Mouse (Mus musculus): ENCODE data around the gene Nek5. TPM values are rescaled to one million over a fixed set of nuclear protein-coding genes. Genes with fewer than 3 reads are reported as not detected.

Gene Nek5
- 0.07 and 0.19 TPM in 2 replicates for polyA plus RNA-seq (2015; fragmentation: Nextera tagmentation; extraction: Ambion mirVana)

DNA sequence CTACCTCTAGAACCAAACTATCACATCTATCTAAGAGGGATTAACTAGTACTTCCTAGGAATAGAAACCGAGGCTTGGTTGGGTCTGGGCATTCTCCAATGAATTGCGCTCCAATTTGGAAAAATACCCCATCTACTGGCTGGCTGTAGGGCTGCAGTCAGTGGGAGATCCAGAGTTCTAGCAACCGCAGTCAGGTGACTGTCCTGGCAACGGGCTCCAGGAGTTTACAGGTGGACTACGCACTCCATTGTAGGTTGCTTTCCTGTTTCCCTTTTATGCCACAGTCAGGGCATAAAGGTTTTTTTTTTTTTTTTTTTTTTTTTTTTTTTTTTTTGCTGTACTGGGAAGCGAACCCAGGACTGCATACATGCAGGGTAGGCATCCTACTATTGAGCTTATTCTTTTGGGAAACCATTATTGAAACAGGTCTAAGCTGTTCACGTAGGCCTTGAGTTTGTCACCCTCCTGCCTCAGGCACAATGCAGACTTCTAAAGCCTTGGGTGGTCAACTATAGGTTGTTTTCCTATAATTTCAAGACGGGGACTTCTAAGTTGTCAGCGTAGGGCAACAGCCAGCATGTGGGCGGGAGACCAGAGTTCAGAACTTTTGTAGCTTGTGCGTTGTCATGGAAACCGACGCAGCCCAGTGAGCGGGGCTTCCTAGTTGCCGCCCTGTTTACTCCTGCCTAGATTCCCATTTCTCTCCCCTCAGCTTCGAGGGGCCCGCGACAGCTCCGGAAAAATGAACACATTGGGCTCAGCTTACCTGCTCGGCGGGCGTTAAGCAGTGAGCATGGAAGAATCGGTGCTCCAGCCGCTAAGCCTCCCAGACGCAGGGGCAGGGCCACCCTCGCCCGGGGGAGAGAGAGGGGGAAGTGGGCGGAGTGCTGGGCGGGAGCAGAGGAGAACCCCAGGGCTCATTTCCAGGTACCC lies at the start of gene Nek5:
Gene Nek5 (minus strand): TSS at position 834 of the 933 bp plus-strand sequence.
- peaks cover 9% of the 10 kb centered on the region; the same call in 1 of the 2 replicates for H3K4me1 ChIP-seq
- peak; percentile 75; the same call in 1 of the 2 replicates for ATAC-seq (ENCODE audit: insufficient number of reproducible peaks, low FRiP score, low TSS enrichment, low read depth)
- H3K27me3 ChIP-seq: no peaks in the 10 kb centered on the region
- H3K4me2 ChIP-seq: peak within 1 kb of the TSS; percentile 88
- 3% methylated on average over 29 of the region's 29 CpGs for WGBS
- H3K4me3 ChIP-seq: peak within 1 kb of the TSS; percentile 50
- H3K36me3 ChIP-seq: peaks cover 7% of the 10 kb centered on the region; the same call in 1 of the 2 replicates
- H3K9ac ChIP-seq: peak within 1 kb of the TSS; percentile 37; the same call in 1 of the 2 replicates
- no peaks in the 10 kb centered on the region for H3K9me3 ChIP-seq
- H3K27ac ChIP-seq: no peak within 1 kb of the TSS

DNA sequence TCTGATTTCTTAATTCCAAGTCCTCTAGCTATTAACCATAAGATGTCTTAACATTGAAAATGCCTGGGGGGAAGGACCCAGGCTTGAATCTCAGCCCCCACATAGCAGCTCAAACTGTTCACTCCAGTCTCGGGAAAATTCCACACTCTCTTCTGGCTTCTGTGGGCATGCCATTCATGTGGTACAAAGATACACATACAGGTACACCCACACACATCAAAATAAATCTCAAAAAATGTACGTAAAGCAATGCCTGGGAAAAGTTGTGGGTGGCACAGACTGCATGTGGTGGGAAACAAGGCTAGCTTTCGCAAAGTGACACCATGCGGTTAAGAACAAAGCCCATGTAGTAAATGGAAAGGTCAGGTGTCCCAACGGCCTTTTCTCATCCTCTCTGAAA lies 44.3 kb upstream of the Nek5 start:
- no peak overlapping the region for H3K27ac ChIP-seq
- no peak overlapping the region for H3K9ac ChIP-seq
- 92% methylated on average over 5 of the region's 5 CpGs for WGBS
- no peak overlapping the region for H3K4me3 ChIP-seq
- no peaks in the 10 kb centered on the region for H3K9me3 ChIP-seq
- H3K27me3 ChIP-seq: no peaks in the 10 kb centered on the region
- peaks cover 9% of the 10 kb centered on the region; the same call in 1 of the 2 replicates for H3K4me1 ChIP-seq
- H3K4me2 ChIP-seq: no peak overlapping the region
- no peak for ATAC-seq (ENCODE audit: insufficient number of reproducible peaks, low FRiP score, low TSS enrichment, low read depth)
- peaks cover 22% of the 10 kb centered on the region for H3K36me3 ChIP-seq

DNA sequence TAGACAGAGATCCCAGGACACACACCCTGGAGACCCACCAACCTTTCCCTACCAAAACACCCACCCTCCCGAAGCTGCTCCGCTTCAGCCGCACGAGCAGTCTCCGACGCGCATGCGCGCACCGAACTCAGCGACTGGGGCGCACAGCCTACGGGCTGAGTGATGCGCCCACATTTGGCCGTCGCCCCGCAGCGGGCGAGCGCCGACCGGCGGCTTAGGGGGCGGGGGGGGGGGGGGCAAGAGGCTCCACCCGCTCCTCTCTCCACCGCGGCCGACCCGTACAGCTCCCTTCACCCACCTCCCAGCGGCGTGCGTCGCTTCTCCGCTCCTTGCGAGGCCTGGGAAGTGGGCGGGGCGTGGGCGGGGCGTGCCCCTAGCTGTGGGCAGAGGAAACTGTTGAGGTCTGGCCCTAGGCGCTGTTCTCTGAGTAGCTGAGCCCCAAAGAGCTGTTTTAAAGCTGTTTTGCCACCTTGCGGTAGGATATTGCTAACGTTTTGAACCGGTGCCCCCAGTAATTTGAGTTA lies 41.3 kb upstream of the Nek5 start, which contains the start of gene Nek3:
Gene Nek3 (minus strand): TSS at position 356 of the 524 bp plus-strand sequence.
- peak; percentile 95 for ATAC-seq (ENCODE audit: insufficient number of reproducible peaks, low FRiP score, low TSS enrichment, low read depth)
- H3K9ac ChIP-seq: peak within 1 kb of the TSS; percentile 42; the same call in 1 of the 2 replicates
- peaks cover 18% of the 10 kb centered on the region for H3K36me3 ChIP-seq
- H3K9me3 ChIP-seq: no peaks in the 10 kb centered on the region
- WGBS: 0% methylated on average over 36 of the region's 43 CpGs
- H3K27ac ChIP-seq: peak within 1 kb of the TSS; percentile 74
- peak within 1 kb of the TSS; percentile 57 for H3K4me3 ChIP-seq
- no peaks in the 10 kb centered on the region for H3K27me3 ChIP-seq
- peak within 1 kb of the TSS; percentile 47 for H3K4me2 ChIP-seq
- peaks cover 9% of the 10 kb centered on the region; the same call in 1 of the 2 replicates for H3K4me1 ChIP-seq

DNA sequence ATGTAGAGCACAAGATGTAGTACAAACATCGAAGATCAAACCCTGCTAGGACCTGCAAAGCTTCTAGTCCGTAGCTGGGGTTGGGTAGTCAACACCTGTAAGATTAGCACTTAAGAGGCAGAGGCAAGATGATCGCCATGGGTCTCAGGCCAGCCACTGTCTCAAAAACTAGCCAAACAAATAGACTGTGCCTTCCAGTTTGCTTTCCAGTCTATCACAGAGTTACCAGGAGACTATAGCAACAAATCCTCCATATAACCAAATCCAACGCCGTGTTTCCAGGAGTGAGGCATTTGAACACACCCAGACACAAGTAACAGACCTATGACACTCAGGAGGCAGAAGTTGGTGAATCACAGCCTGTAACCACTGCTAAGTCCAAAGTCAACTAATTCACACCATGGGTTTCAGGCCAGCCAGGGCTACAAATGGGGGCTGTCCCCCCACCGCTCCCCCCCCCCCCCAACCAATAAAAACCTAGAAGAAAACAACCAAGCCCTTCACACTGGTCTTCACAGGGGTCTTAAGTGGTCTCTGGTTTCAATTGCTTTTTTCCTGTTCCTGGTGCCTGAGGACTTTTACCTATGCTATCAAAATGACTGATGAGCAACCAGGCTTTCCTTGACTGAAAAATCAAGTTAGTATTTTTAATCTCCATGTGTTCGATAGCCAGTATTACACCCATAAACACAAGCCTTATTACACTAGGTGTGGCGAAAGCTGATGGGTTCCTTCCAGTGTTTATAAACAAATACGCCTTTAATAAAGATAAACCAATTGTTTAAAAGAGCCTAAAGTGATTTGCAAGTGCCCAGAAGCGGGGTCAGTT lies 40.6 kb upstream of the Nek5 start:
- H3K4me1 ChIP-seq: peaks cover 9% of the 10 kb centered on the region; the same call in 1 of the 2 replicates
- WGBS: 39% methylated on average over 10 of the region's 10 CpGs
- peak overlapping the region; percentile 57 for H3K4me3 ChIP-seq
- H3K4me2 ChIP-seq: peak overlapping the region; percentile 47
- H3K27me3 ChIP-seq: no peaks in the 10 kb centered on the region
- 0 out of 2 replicates have a peak, but pooled peaks have one; percentile 0 for ATAC-seq (ENCODE audit: insufficient number of reproducible peaks, low FRiP score, low TSS enrichment, low read depth)
- H3K36me3 ChIP-seq: peaks cover 15% of the 10 kb centered on the region
- H3K27ac ChIP-seq: peak overlapping the region; percentile 74
- peak overlapping the region; percentile 42; the same call in 1 of the 2 replicates for H3K9ac ChIP-seq
- no peaks in the 10 kb centered on the region for H3K9me3 ChIP-seq

DNA sequence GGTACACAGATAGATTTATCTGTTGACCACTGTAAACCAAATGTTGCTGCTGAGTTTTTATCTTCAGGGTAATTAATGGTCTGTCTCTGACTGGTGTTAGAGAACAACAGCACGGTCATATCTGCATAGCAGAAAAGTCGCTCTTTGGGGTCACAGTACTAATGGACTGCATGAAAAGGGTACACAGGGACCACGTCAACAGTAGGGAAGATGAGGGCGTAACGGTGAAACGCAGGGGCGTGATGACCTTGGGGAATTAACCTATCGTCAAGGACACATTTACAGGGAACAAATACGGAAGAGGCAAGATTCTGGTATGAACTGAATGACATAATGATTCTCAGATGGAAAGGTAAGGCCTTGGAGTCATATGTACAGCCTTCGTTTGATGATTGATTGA lies 39.6 kb upstream of the Nek5 start:
- Histone ChIP-seq H3K4me1 (peaks cover 9% of the 10 kb centered on the region; the same call in 1 of the 2 replicates), H3K9ac (no peak overlapping the region), H3K9me3 (no peaks in the 10 kb centered on the region), H3K4me3 (no peak overlapping the region), H3K27ac (no peak overlapping the region), H3K4me2 (no peak overlapping the region), H3K36me3 (peaks cover 17% of the 10 kb centered on the region), H3K27me3 (no peaks in the 10 kb centered on the region)
- no peak for ATAC-seq (ENCODE audit: insufficient number of reproducible peaks, low FRiP score, low TSS enrichment, low read depth)
- 87% methylated on average over 10 of the region's 10 CpGs for WGBS

DNA sequence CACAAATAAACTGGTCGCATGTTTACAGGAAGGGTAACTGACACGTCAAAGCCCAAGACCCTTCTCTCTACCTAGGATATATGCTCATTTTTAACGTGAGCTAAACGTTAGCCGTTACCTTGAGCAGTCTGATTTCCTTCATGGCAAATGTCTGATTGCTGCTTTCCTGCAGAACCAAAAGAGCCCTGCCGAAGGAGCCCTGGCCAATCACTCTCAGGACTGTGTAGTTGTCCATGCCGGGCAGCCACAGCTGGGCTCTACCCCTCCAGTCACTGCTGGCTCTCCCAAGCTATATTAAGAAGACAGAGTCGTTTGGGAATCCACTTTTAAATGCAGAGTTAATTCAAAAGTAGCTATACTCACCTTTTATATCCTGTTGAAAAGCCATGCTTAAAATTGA lies 37.4 kb upstream of the Nek5 start:
- Histone ChIP-seq H3K9me3 (no peaks in the 10 kb centered on the region), H3K27me3 (no peaks in the 10 kb centered on the region), H3K36me3 (peaks cover 12% of the 10 kb centered on the region), H3K4me3 (no peak overlapping the region), H3K4me2 (no peak overlapping the region), H3K9ac (no peak overlapping the region), H3K4me1 (peaks cover 7% of the 10 kb centered on the region; the same call in 1 of the 2 replicates), H3K27ac (no peak overlapping the region)
- WGBS: 76% methylated on average over 8 of the region's 8 CpGs
- no peak for ATAC-seq (ENCODE audit: insufficient number of reproducible peaks, low FRiP score, low TSS enrichment, low read depth)

DNA sequence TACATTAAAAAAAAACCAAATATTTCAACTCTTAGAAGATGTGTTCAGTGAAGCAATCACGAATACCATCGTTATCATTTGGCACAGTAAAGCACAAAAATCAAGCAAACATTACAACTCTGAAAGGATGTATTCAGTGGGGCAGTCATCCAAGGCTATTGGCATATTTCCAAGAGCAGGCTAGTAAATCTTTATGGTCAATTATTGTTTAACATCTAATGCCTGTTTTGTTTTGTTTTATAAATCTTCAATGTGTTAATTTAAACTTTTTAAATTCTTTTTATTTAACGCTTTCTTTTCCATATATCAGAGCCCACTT lies 25.5 kb upstream of the Nek5 start:
- peaks cover 8% of the 10 kb centered on the region; the same call in 1 of the 2 replicates for H3K36me3 ChIP-seq
- no peak overlapping the region for H3K27ac ChIP-seq
- no peaks in the 10 kb centered on the region for H3K27me3 ChIP-seq
- no peak for ATAC-seq (ENCODE audit: insufficient number of reproducible peaks, low FRiP score, low TSS enrichment, low read depth)
- no peak overlapping the region for H3K4me2 ChIP-seq
- WGBS: 54% methylated on average over 3 of the region's 3 CpGs
- no peaks in the 10 kb centered on the region for H3K9me3 ChIP-seq
- H3K4me1 ChIP-seq: no peaks in the 10 kb centered on the region
- H3K4me3 ChIP-seq: no peak overlapping the region
- no peak overlapping the region for H3K9ac ChIP-seq

DNA sequence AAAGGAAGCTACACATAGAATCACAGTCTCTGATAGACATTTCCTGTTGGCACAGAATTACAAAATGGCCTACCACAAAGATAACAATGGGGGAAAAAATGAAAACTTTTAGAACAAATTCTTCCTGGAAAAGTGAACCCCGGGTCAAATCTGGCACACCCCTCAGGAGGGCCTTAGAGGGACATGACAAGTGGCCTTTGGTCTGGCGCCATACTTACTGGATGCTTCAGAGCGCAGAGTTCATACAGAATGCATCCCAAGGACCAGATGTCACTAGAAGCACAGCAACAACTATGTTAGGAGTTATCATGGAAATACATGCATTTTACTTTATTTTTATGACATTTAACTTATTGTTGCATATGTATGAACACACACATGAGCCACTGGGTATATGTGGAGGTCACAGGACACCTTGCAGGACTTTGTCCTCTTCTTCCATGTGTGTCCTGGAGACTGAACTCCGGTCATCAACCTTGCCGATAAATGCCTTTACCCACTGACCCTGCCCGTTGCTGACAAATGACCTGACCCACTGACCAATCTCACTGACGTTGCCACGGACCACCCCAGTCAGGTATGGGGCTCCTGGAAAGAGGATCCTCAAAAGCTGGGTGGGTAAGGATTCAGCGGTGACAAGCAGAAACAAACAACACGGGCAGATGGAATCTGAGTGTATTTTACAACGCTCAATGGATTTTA lies 24.9 kb upstream of the Nek5 start:
- H3K4me2 ChIP-seq: no peak overlapping the region
- 87% methylated on average over 11 of the region's 11 CpGs for WGBS
- no peaks in the 10 kb centered on the region for H3K4me1 ChIP-seq
- H3K4me3 ChIP-seq: no peak overlapping the region
- H3K9ac ChIP-seq: no peak overlapping the region
- H3K36me3 ChIP-seq: peaks cover 3% of the 10 kb centered on the region; the same call in 1 of the 2 replicates
- no peak for ATAC-seq (ENCODE audit: insufficient number of reproducible peaks, low FRiP score, low TSS enrichment, low read depth)
- H3K27me3 ChIP-seq: no peaks in the 10 kb centered on the region
- no peaks in the 10 kb centered on the region for H3K9me3 ChIP-seq
- H3K27ac ChIP-seq: no peak overlapping the region

DNA sequence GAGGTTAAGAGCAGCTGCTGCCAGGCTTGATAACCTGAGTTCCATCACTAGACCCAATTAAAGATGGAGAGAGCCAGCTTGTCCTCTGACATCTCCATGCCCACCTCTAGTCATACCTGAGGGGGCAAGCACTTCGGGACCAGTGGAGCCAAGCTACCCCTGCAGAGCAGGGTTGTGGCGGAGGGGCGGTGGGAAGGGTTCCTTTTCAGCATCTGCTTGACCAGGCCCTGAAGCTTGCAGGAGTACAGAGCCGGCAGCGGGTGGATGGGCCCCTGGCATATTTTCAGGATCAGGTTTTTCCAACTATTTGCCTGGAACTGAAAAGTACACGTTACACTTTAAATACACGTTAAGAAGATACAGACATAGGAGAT lies 23.5 kb upstream of the Nek5 start:
- Histone ChIP-seq H3K4me2 (no peak overlapping the region), H3K9me3 (no peaks in the 10 kb centered on the region), H3K4me1 (no peaks in the 10 kb centered on the region), H3K36me3 (peaks cover 3% of the 10 kb centered on the region; the same call in 1 of the 2 replicates), H3K27ac (no peak overlapping the region), H3K4me3 (no peak overlapping the region), H3K27me3 (no peaks in the 10 kb centered on the region), H3K9ac (no peak overlapping the region)
- WGBS: 89% methylated on average over 7 of the region's 7 CpGs
- no peak for ATAC-seq (ENCODE audit: insufficient number of reproducible peaks, low FRiP score, low TSS enrichment, low read depth)

DNA sequence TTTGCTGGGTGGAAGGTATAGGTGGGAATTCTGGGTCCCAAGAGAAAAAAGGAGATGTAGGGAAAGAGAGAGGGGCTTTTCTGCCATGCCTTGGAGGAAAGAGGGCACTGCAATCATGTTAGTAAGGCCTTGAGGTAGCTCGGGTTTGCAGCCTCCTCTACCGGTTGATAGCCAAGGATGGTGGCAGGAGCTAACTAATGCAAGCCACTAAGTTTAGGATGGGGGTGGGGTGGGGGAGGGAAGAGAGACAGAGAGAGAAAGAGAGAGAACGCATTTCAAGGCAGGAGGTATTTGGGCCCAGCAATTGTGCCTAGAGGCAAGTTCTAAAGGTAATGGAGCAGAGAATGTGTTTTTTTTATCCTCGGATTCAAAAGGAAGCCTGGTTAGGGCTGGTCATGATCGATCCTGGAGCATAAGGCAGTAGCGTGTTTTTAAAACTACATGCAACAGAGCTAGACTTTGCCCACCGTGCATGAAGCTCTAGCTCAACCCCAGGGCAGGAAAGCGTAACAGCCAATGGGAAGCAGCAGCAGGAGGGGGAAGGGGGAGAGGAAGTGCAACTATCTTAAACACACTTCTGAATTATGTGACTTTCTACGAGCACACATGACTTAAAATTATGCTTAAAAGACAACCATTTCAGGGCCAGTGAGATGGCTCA lies 23.0 kb upstream of the Nek5 start:
- Histone ChIP-seq H3K4me3 (no peak overlapping the region), H3K9me3 (no peaks in the 10 kb centered on the region), H3K36me3 (peaks cover 3% of the 10 kb centered on the region; the same call in 1 of the 2 replicates), H3K27ac (no peak overlapping the region), H3K27me3 (no peaks in the 10 kb centered on the region), H3K9ac (no peak overlapping the region), H3K4me2 (no peak overlapping the region), H3K4me1 (no peaks in the 10 kb centered on the region)
- ATAC-seq (ENCODE audit: insufficient number of reproducible peaks, low FRiP score, low TSS enrichment, low read depth): no peak
- 71% methylated on average over 9 of the region's 9 CpGs for WGBS

DNA sequence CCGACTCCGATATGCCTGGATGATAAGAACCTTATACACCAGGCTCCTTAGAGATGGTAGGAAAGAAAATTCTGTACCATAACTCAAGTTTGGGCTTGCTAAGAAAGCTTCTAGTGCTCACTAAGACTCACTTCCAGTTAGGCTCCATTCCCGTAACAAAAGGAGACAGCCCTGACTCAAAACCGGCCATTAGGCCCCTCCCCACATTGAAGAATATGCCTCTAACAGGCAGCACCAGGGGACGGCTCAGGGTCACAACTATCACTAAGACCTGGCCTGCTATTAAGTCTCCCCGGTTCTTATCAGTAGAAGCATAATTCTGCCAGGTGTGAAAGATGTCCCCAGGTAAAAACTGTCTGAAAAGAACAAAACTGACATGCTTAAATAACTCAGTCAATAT lies 21.0 kb upstream of the Nek5 start:
- Histone ChIP-seq H3K27ac (no peak overlapping the region), H3K4me3 (no peak overlapping the region), H3K27me3 (no peaks in the 10 kb centered on the region), H3K36me3 (peaks cover 9% of the 10 kb centered on the region), H3K4me1 (no peaks in the 10 kb centered on the region), H3K9me3 (no peaks in the 10 kb centered on the region), H3K4me2 (no peak overlapping the region), H3K9ac (no peak overlapping the region)
- WGBS: 72% methylated on average over 6 of the region's 6 CpGs
- ATAC-seq (ENCODE audit: insufficient number of reproducible peaks, low FRiP score, low TSS enrichment, low read depth): no peak

Data from limb, embryonic 15.5 days (tissue).